Mouse (Mus musculus): ENCODE data around the gene Nlgn1.

Nlgn1 gene

GRCm38 (mm10) chr3:26332400-26333238 is at the start of gene Nlgn1:
Gene Nlgn1 (minus strand): TSS chr3:26332460.
- in situ Hi-C loops (cut with MboI; ENCODE audit: low pct_unique_long_range_greater_than_20kb in 1 of 2, low sequenced_read_pairs in 2 of 2, unreplicated experiment in 1 of 2) = no loop called here

GRCm38 (mm10) chr3:26378272-26378671 is 46.0 kb upstream of the Nlgn1 start:
- in situ Hi-C loops (cut with MboI; ENCODE audit: low pct_unique_long_range_greater_than_20kb in 1 of 2, low sequenced_read_pairs in 2 of 2, unreplicated experiment in 1 of 2) = no loop called here

GRCm38 (mm10) chr3:26355082-26355481 is 22.8 kb upstream of the Nlgn1 start:
- in situ Hi-C loops (cut with MboI; ENCODE audit: low pct_unique_long_range_greater_than_20kb in 1 of 2, low sequenced_read_pairs in 2 of 2, unreplicated experiment in 1 of 2) = no loop called here

GRCm38 (mm10) chr3:26354483-26355030 is 22.3 kb upstream of the Nlgn1 start:
- in situ Hi-C loops (cut with MboI; ENCODE audit: low pct_unique_long_range_greater_than_20kb in 1 of 2, low sequenced_read_pairs in 2 of 2, unreplicated experiment in 1 of 2) = no loop called here

- in situ Hi-C loops (cut with MboI; ENCODE audit: low pct_unique_long_range_greater_than_20kb in 1 of 2, low sequenced_read_pairs in 2 of 2, unreplicated experiment in 1 of 2) = no loop called here
These were observed 5.2 kb upstream of the Nlgn1 start for GRCm38 (mm10) chr3:26337495-26337894.

GRCm38 (mm10) chr3:26333239-26333811 is 1.1 kb upstream of the Nlgn1 start:
- in situ Hi-C loops (cut with MboI; ENCODE audit: low pct_unique_long_range_greater_than_20kb in 1 of 2, low sequenced_read_pairs in 2 of 2, unreplicated experiment in 1 of 2) = no loop called here

- in situ Hi-C loops (cut with MboI; ENCODE audit: low pct_unique_long_range_greater_than_20kb in 1 of 2, low sequenced_read_pairs in 2 of 2, unreplicated experiment in 1 of 2) = no loop called here
These were observed 841 bp downstream of the Nlgn1 start for GRCm38 (mm10) chr3:26331177-26332061.

- in situ Hi-C loops (cut with MboI; ENCODE audit: low pct_unique_long_range_greater_than_20kb in 1 of 2, low sequenced_read_pairs in 2 of 2, unreplicated experiment in 1 of 2) = no loop called here
These were observed 1.4 kb downstream of the Nlgn1 start for GRCm38 (mm10) chr3:26330863-26331176.

GRCm38 (mm10) chr3:26330019-26330418 is 2.2 kb downstream of the Nlgn1 start:
- in situ Hi-C loops (cut with MboI; ENCODE audit: low pct_unique_long_range_greater_than_20kb in 1 of 2, low sequenced_read_pairs in 2 of 2, unreplicated experiment in 1 of 2) = no loop called here

GRCm38 (mm10) chr3:26324510-26324909 is 7.8 kb downstream of the Nlgn1 start:
- in situ Hi-C loops (cut with MboI; ENCODE audit: low pct_unique_long_range_greater_than_20kb in 1 of 2, low sequenced_read_pairs in 2 of 2, unreplicated experiment in 1 of 2) = no loop called here

- in situ Hi-C loops (cut with MboI; ENCODE audit: low pct_unique_long_range_greater_than_20kb in 1 of 2, low sequenced_read_pairs in 2 of 2, unreplicated experiment in 1 of 2) = no loop called here
These were observed 14.9 kb downstream of the Nlgn1 start for GRCm38 (mm10) chr3:26317397-26317796.

GRCm38 (mm10) chr3:26297869-26298268 is 34.4 kb downstream of the Nlgn1 start:
- in situ Hi-C loops (cut with MboI; ENCODE audit: low pct_unique_long_range_greater_than_20kb in 1 of 2, low sequenced_read_pairs in 2 of 2, unreplicated experiment in 1 of 2) = no loop called here

- in situ Hi-C loops (cut with MboI; ENCODE audit: low pct_unique_long_range_greater_than_20kb in 1 of 2, low sequenced_read_pairs in 2 of 2, unreplicated experiment in 1 of 2) = no loop called here
These were observed 61.1 kb downstream of the Nlgn1 start for GRCm38 (mm10) chr3:26270894-26271795.

GRCm38 (mm10) chr3:26246564-26246963 is 85.7 kb downstream of the Nlgn1 start:
- in situ Hi-C loops (cut with MboI; ENCODE audit: low pct_unique_long_range_greater_than_20kb in 1 of 2, low sequenced_read_pairs in 2 of 2, unreplicated experiment in 1 of 2) = no loop called here

- in situ Hi-C loops (cut with MboI; ENCODE audit: low pct_unique_long_range_greater_than_20kb in 1 of 2, low sequenced_read_pairs in 2 of 2, unreplicated experiment in 1 of 2) = no loop called here
These were observed 89.0 kb downstream of the Nlgn1 start for GRCm38 (mm10) chr3:26243274-26243673.

- in situ Hi-C loops (cut with MboI; ENCODE audit: low pct_unique_long_range_greater_than_20kb in 1 of 2, low sequenced_read_pairs in 2 of 2, unreplicated experiment in 1 of 2) = no loop called here
These were observed 102.3 kb downstream of the Nlgn1 start for GRCm38 (mm10) chr3:26230006-26230405.

- in situ Hi-C loops (cut with MboI; ENCODE audit: low pct_unique_long_range_greater_than_20kb in 1 of 2, low sequenced_read_pairs in 2 of 2, unreplicated experiment in 1 of 2) = no loop called here
These were observed 103.4 kb downstream of the Nlgn1 start for GRCm38 (mm10) chr3:26228827-26229226.

- in situ Hi-C loops (cut with MboI; ENCODE audit: low pct_unique_long_range_greater_than_20kb in 1 of 2, low sequenced_read_pairs in 2 of 2, unreplicated experiment in 1 of 2) = no loop called here
These were observed 104.0 kb downstream of the Nlgn1 start for GRCm38 (mm10) chr3:26228172-26228781.

Data from mouse embryonic stem cell (cell line).